Mouse (Mus musculus) liver, embryonic 15.5 days (tissue): Measurements from ENCODE around the gene Ces2h. TPM values are rescaled to one million over a fixed set of nuclear protein-coding genes. Genes with fewer than 3 reads are reported as not detected.

Experiments
- ATAC-seq: fragments of 200-750 bp; cut with Nextera tagmentation; 2 replicates; pipeline ENCODE4 v1.8.0; 2017; ENCODE audit warnings: moderate number of reproducible peaks, mild to moderate bottlenecking, moderate library complexity; ENCODE audit not compliant: insufficient read depth
- H3K27ac ChIP-seq: fragments of 300-500 bp; sonication (generic); replicated peaks from 2 replicates; pipeline ENCODE4 v1.5.1; 2015; ENCODE audit warnings: mild to moderate bottlenecking, inconsistent platforms
- H3K27me3 ChIP-seq: fragments of 300-500 bp; sonication (generic); 2 replicates; pipeline ENCODE4 v1.6.1; 2015; ENCODE audit warnings: mild to moderate bottlenecking, inconsistent platforms
- H3K36me3 ChIP-seq: fragments of 300-500 bp; sonication (generic); replicated peaks from 2 replicates; pipeline ENCODE4 v1.6.1; 2015; ENCODE audit warnings: moderate library complexity, mild to moderate bottlenecking, inconsistent platforms
- H3K4me1 ChIP-seq: fragments of 300-500 bp; sonication (generic); replicated peaks from 2 replicates; pipeline ENCODE4 v1.6.1; 2015; ENCODE audit warnings: inconsistent platforms
- H3K4me2 ChIP-seq: fragments of 300-500 bp; sonication (generic); 2 replicates; pipeline ENCODE4 v1.6.1; 2015; ENCODE audit warnings: moderate library complexity, mild to moderate bottlenecking, inconsistent platforms
- H3K4me3 ChIP-seq: fragments of 300-500 bp; sonication (generic); replicated peaks from 2 replicates; pipeline ENCODE4 v1.5.1; 2015; ENCODE audit warnings: mild to moderate bottlenecking, inconsistent platforms
- H3K9ac ChIP-seq: fragments of 300-500 bp; sonication (generic); 2 replicates; pipeline ENCODE4 v1.6.1; 2015; ENCODE audit warnings: moderate library complexity, mild to moderate bottlenecking, inconsistent platforms
- H3K9me3 ChIP-seq: fragments of 300-500 bp; sonication (generic); replicated peaks from 2 replicates; pipeline ENCODE4 v1.6.1; 2016; ENCODE audit warnings: inconsistent platforms
- WGBS: fragments of 180-500 bp; shearing (Covaris S2); methylation state at CpG from one replicate; pipeline ENCODE4 v1.1.7; 2015; ENCODE audit warnings: mixed read lengths; ENCODE audit not compliant: insufficient replicate concordance; 5-methylcytosine and 5-hydroxymethylcytosine counted together
- polyA plus RNA-seq: library from polyadenylated mRNA; unstranded; fragments of >200 nt; fragmentation: Nextera tagmentation; extraction: Ambion mirVana; gene quantifications from 2 replicates; pipeline ENCODE4 v1.2.1, GENCODE M21; 2015

The Ces2h gene
- not detected in 2 replicates for polyA plus RNA-seq

- Histone ChIP-seq H3K27me3 (no peaks in the 10 kb centered on the region), H3K4me1 (peaks cover 4% of the 10 kb centered on the region), H3K9me3 (no peaks in the 10 kb centered on the region), H3K4me2 (no peak within 1 kb of the TSS), H3K36me3 (no peaks in the 10 kb centered on the region), H3K27ac (no peak within 1 kb of the TSS), H3K4me3 (no peak within 1 kb of the TSS), H3K9ac (no peak within 1 kb of the TSS)
- 66% methylated on average over 7 of the region's 7 CpGs for WGBS
- ATAC-seq: no peak
Observed at GRCm38 (mm10) chr8:105000586-105000985, at the start of gene Ces2h. Gene Ces2h (plus strand): TSS chr8:105000853.

- WGBS: 28% methylated on average over 5 of the region's 5 CpGs
- H3K9ac ChIP-seq: peak within 1 kb of the TSS; percentile 67
Observed at GRCm38 (mm10) chr8:104961537-104961961, 39.1 kb upstream of the Ces2h start, which contains the start of gene Ces2g. Gene Ces2g (plus strand): TSS chr8:104961718.

GRCm38 (mm10) chr8:104962229-104962901 is 38.3 kb upstream of the Ces2h start:
- 27% methylated on average over 8 of the region's 8 CpGs for WGBS
- no peaks in the 10 kb centered on the region for H3K9me3 ChIP-seq
- ATAC-seq: peak; percentile 97
- H3K4me3 ChIP-seq: peak overlapping the region; percentile 66
- H3K9ac ChIP-seq: peak overlapping the region; percentile 67
- peak overlapping the region; percentile 91 for H3K27ac ChIP-seq
- peaks cover 32% of the 10 kb centered on the region for H3K4me1 ChIP-seq
- peak overlapping the region; percentile 63 for H3K4me2 ChIP-seq
- peaks cover 36% of the 10 kb centered on the region for H3K36me3 ChIP-seq
- H3K27me3 ChIP-seq: no peaks in the 10 kb centered on the region

More at GRCm38 (mm10) chr8:104961537-104961961, 39.1 kb upstream of the Ces2h start, which contains the start of gene Ces2g:
- peak within 1 kb of the TSS; percentile 63 for H3K4me2 ChIP-seq
- H3K36me3 ChIP-seq: peaks cover 27% of the 10 kb centered on the region
- H3K4me1 ChIP-seq: peaks cover 32% of the 10 kb centered on the region
- H3K27ac ChIP-seq: peak within 1 kb of the TSS; percentile 91
- H3K4me3 ChIP-seq: peak within 1 kb of the TSS; percentile 66
- peak; percentile 34 for ATAC-seq
- H3K9me3 ChIP-seq: no peaks in the 10 kb centered on the region
- H3K27me3 ChIP-seq: no peaks in the 10 kb centered on the region

- peak overlapping the region; percentile 67 for H3K9ac ChIP-seq
- peaks cover 46% of the 10 kb centered on the region for H3K36me3 ChIP-seq
- peak overlapping the region; percentile 91 for H3K27ac ChIP-seq
- H3K4me1 ChIP-seq: peaks cover 32% of the 10 kb centered on the region
- peak overlapping the region; percentile 66 for H3K4me3 ChIP-seq
- WGBS: 60% methylated on average over 4 of the region's 4 CpGs
- ATAC-seq: no peak
- H3K4me2 ChIP-seq: peak overlapping the region; percentile 63
- H3K27me3 ChIP-seq: no peaks in the 10 kb centered on the region
- no peaks in the 10 kb centered on the region for H3K9me3 ChIP-seq
Observed at GRCm38 (mm10) chr8:104963375-104963894, 37.2 kb upstream of the Ces2h start.

- WGBS: 73% methylated on average over 5 of the region's 5 CpGs
- no peak overlapping the region for H3K4me2 ChIP-seq
- H3K4me3 ChIP-seq: no peak overlapping the region
- 0 out of 2 replicates have a peak, but pooled peaks cover 4% of the 10 kb centered on the region for H3K27me3 ChIP-seq
- H3K36me3 ChIP-seq: no peaks in the 10 kb centered on the region
- ATAC-seq: no peak
- no peaks in the 10 kb centered on the region for H3K4me1 ChIP-seq
- no peak overlapping the region for H3K9ac ChIP-seq
- no peak overlapping the region for H3K27ac ChIP-seq
- no peaks in the 10 kb centered on the region for H3K9me3 ChIP-seq
Observed at GRCm38 (mm10) chr8:104984126-104984525, 16.5 kb upstream of the Ces2h start.

- 79% methylated on average over 2 of the region's 2 CpGs for WGBS
- H3K27ac ChIP-seq: no peak overlapping the region
Observed at GRCm38 (mm10) chr8:104984942-104985341, 15.7 kb upstream of the Ces2h start.

GRCm38 (mm10) chr8:104998191-104998590 is 2.5 kb upstream of the Ces2h start:
- H3K36me3 ChIP-seq: no peaks in the 10 kb centered on the region
- H3K4me3 ChIP-seq: no peak overlapping the region
- H3K27me3 ChIP-seq: no peaks in the 10 kb centered on the region
- WGBS: 58% methylated on average over 6 of the region's 6 CpGs
- peaks cover 4% of the 10 kb centered on the region for H3K4me1 ChIP-seq
- H3K27ac ChIP-seq: no peak overlapping the region
- no peak overlapping the region for H3K4me2 ChIP-seq
- no peaks in the 10 kb centered on the region for H3K9me3 ChIP-seq
- ATAC-seq: no peak
- H3K9ac ChIP-seq: no peak overlapping the region

More at GRCm38 (mm10) chr8:104984942-104985341, 15.7 kb upstream of the Ces2h start:
- H3K27me3 ChIP-seq: 0 out of 2 replicates have a peak, but pooled peaks cover 4% of the 10 kb centered on the region
- no peaks in the 10 kb centered on the region for H3K36me3 ChIP-seq
- no peak overlapping the region for H3K4me2 ChIP-seq
- no peaks in the 10 kb centered on the region for H3K4me1 ChIP-seq
- no peak for ATAC-seq
- no peaks in the 10 kb centered on the region for H3K9me3 ChIP-seq
- H3K9ac ChIP-seq: no peak overlapping the region
- no peak overlapping the region for H3K4me3 ChIP-seq

- H3K4me3 ChIP-seq: no peak overlapping the region
- no peaks in the 10 kb centered on the region for H3K9me3 ChIP-seq
- no peaks in the 10 kb centered on the region for H3K27me3 ChIP-seq
- ATAC-seq: no peak
- H3K4me2 ChIP-seq: no peak overlapping the region
- no peak overlapping the region for H3K27ac ChIP-seq
- no peaks in the 10 kb centered on the region for H3K36me3 ChIP-seq
- whole genome bisulfite sequencing: 60% methylated on average over 6 of the region's 6 CpGs
- no peak overlapping the region for H3K9ac ChIP-seq
- H3K4me1 ChIP-seq: peaks cover 4% of the 10 kb centered on the region
Observed at GRCm38 (mm10) chr8:104999183-104999582, 1.5 kb upstream of the Ces2h start.

GRCm38 (mm10) chr8:105010000-105010399 is 9.3 kb downstream of the Ces2h start:
- H3K4me2 ChIP-seq: no peak overlapping the region
- peak overlapping the region; percentile 16 for H3K27ac ChIP-seq
- H3K4me1 ChIP-seq: no peaks in the 10 kb centered on the region
- H3K9ac ChIP-seq: no peak overlapping the region
- H3K4me3 ChIP-seq: no peak overlapping the region
- no peak for ATAC-seq
- WGBS: 57% methylated on average over 2 of the region's 2 CpGs
- H3K27me3 ChIP-seq: no peaks in the 10 kb centered on the region
- no peaks in the 10 kb centered on the region for H3K36me3 ChIP-seq
- H3K9me3 ChIP-seq: no peaks in the 10 kb centered on the region

- H3K9ac ChIP-seq: no peak overlapping the region
- 68% methylated on average over 12 of the region's 12 CpGs for WGBS
- H3K36me3 ChIP-seq: no peaks in the 10 kb centered on the region
- H3K4me2 ChIP-seq: no peak overlapping the region
- no peaks in the 10 kb centered on the region for H3K27me3 ChIP-seq
- no peaks in the 10 kb centered on the region for H3K9me3 ChIP-seq
- no peak overlapping the region for H3K4me3 ChIP-seq
- H3K4me1 ChIP-seq: no peaks in the 10 kb centered on the region
- no peak overlapping the region for H3K27ac ChIP-seq
- ATAC-seq: no peak
Observed at GRCm38 (mm10) chr8:105011136-105011535, 10.5 kb downstream of the Ces2h start.

- H3K4me3 ChIP-seq: no peak overlapping the region
- no peaks in the 10 kb centered on the region for H3K4me1 ChIP-seq
- H3K36me3 ChIP-seq: no peaks in the 10 kb centered on the region
- 59% methylated on average over 5 of the region's 5 CpGs for WGBS
- H3K9me3 ChIP-seq: no peaks in the 10 kb centered on the region
- no peak overlapping the region for H3K9ac ChIP-seq
- no peak overlapping the region for H3K4me2 ChIP-seq
- ATAC-seq: no peak
- H3K27ac ChIP-seq: no peak overlapping the region
- no peaks in the 10 kb centered on the region for H3K27me3 ChIP-seq
Observed at GRCm38 (mm10) chr8:105014391-105014790, 13.7 kb downstream of the Ces2h start.
